Mouse (Mus musculus): ENCODE results near the gene Phactr1. TPM values are rescaled to one million over a fixed set of nuclear protein-coding genes. Genes with fewer than 3 reads are reported as not detected.

Gene Phactr1
- polyA plus RNA-seq, 1 experiment from 2014 or later, result 7.9 TPM

DNA sequence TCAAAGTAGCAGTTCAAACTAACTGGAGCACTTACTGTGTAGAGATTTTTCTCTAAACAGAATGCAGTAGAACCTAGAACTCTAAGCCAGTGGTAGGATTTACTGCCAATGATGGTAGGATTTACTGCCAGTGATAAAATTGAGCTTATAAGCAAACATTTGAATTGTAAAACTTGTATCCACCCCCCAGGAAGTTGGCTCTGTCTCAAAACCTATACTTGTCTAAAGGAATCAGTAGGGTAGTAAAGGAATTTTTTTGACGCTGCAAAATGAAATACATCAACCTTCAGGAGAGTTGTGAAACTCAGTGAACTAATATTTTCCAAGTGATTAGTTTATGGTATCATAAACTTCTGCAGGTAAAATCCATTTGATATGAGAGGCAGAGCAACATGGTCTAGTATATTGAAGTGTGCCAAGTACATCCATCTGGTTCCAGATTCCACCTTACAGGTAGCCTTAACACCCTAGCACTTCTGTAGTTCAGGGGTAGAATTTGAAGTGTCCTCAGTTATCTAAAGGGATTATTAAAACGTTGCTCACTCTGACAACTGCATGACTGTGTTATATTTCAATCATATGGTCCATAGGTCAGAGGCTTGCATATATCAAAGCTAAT, 310.2 kb downstream of the Phactr1 start:
- ATAC-seq (ENCODE audit: insufficient read depth, low FRiP score, low read depth), result no peak
- 74% methylated on average over 2 of the region's 2 CpGs for WGBS
- no peak overlapping the region for H3K9ac ChIP-seq
- H3K36me3 ChIP-seq, result no peaks in the 10 kb centered on the region
- H3K9me3 ChIP-seq, result no peaks in the 10 kb centered on the region
- H3K27me3 ChIP-seq (replicated peaks), result no peaks in the 10 kb centered on the region
- no peaks in the 10 kb centered on the region for H3K4me1 ChIP-seq
- H3K4me3 ChIP-seq (replicated peaks), result no peak overlapping the region
- H3K27ac ChIP-seq, result no peak overlapping the region
- H3K4me2 ChIP-seq, result no peak overlapping the region

DNA sequence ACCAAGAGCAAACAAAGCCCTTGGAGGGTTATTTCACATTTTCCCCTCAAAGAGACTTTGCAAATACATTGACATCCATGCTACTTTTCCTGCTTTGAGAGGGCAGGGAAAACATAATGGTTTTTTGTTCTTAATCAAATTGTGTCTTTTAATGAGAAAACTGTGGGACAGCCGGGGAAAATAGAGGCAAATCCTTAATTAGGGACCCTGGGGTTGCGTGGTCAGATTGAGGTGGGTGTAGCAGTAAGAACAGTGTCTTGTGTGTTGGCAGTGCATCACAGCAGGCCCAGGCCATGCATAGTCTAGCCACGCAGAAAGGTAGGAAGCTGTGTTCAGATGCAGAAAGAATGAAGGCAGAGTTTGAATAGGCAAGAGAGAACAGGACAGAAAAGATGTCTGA, 310.7 kb downstream of the Phactr1 start:
- Histone ChIP-seq H3K4me2 (no peak overlapping the region), H3K9me3 (no peaks in the 10 kb centered on the region), H3K4me1 (no peaks in the 10 kb centered on the region), H3K27me3 (replicated peaks) (no peaks in the 10 kb centered on the region), H3K27ac (no peak overlapping the region), H3K9ac (no peak overlapping the region), H3K36me3 (no peaks in the 10 kb centered on the region), H3K4me3 (replicated peaks) (no peak overlapping the region)
- no peak for ATAC-seq (ENCODE audit: insufficient read depth, low FRiP score, low read depth)
- 82% methylated on average over 3 of the region's 3 CpGs for WGBS

DNA sequence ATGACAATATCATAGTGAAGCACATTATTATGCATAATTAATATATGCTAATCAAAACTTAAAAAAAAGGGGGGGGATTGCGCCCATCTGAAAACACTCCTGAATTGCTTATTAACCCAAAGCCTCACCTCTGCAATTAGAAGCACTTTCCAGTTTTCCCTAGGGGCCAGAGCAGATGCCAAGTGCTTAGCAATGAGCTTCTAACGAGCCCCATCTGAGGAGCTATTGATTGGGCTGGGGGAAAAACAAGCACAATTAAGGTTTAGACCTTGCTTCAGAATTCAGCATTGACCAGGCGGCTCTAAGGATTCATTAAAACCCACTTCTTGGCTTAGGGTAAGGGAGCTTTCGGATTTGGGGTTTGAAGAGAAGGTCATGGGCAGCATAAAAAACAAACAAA, 311.9 kb downstream of the Phactr1 start:
- no peak overlapping the region for H3K4me3 ChIP-seq (replicated peaks)
- no peak overlapping the region for H3K9ac ChIP-seq
- H3K4me2 ChIP-seq, result no peak overlapping the region
- 80% methylated on average over 4 of the region's 4 CpGs for WGBS
- H3K27ac ChIP-seq, result no peak overlapping the region
- no peak for ATAC-seq (ENCODE audit: insufficient read depth, low FRiP score, low read depth)
- no peaks in the 10 kb centered on the region for H3K4me1 ChIP-seq
- no peaks in the 10 kb centered on the region for H3K36me3 ChIP-seq
- H3K9me3 ChIP-seq, result no peaks in the 10 kb centered on the region
- no peaks in the 10 kb centered on the region for H3K27me3 ChIP-seq (replicated peaks)

DNA sequence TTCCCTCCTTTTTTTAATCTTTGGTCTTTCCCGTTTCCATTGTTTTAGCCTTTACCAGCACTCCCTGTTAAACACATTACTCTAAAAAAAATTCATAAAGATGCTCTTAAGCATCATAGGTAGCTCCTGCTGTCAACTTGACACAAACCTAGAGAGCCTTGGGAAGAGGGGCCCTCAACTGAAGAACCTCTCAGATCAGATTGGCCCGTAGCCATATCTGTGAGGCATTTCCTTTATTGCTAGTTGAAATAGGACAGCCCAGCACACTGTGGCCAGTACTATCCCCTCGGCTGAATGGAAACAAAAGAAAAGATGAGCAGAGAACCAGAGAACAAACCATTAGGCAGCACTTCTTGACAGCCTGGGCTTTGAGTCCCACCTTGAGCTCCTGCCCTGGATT, 313.9 kb downstream of the Phactr1 start:
- H3K9me3 ChIP-seq, result no peaks in the 10 kb centered on the region
- H3K36me3 ChIP-seq, result no peaks in the 10 kb centered on the region
- H3K27ac ChIP-seq, result no peak overlapping the region
- 77% methylated on average over 3 of the region's 3 CpGs for WGBS
- ATAC-seq (ENCODE audit: insufficient read depth, low FRiP score, low read depth), result no peak
- no peak overlapping the region for H3K4me2 ChIP-seq
- no peak overlapping the region for H3K9ac ChIP-seq
- H3K4me3 ChIP-seq (replicated peaks), result no peak overlapping the region
- no peaks in the 10 kb centered on the region for H3K4me1 ChIP-seq
- no peaks in the 10 kb centered on the region for H3K27me3 ChIP-seq (replicated peaks)

DNA sequence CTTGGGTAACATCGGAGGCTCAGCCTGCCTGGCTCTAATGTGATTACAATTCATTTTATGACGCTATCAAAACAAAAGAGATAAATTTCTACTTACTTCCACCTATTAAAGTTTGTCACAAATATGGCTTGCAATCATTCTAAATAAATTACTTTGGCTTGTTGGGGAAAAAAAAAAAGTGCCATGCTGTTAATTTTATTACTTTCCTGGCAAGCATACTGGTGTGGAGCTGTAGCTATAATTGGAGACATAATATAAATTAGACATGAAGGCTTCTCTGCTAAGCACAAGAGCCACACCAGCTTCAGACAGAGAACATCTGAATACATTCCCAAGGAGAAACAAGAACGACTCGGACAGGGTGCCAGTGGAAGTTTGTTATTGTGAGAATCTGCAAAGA, 315.8 kb downstream of the Phactr1 start:
- no peak for ATAC-seq (ENCODE audit: insufficient read depth, low FRiP score, low read depth)
- Histone ChIP-seq H3K4me3 (replicated peaks) (no peak overlapping the region), H3K36me3 (no peaks in the 10 kb centered on the region), H3K27ac (no peak overlapping the region), H3K4me1 (no peaks in the 10 kb centered on the region), H3K4me2 (no peak overlapping the region), H3K27me3 (replicated peaks) (no peaks in the 10 kb centered on the region), H3K9me3 (no peaks in the 10 kb centered on the region), H3K9ac (no peak overlapping the region)
- WGBS, result 54% methylated on average over 4 of the region's 4 CpGs

- H3K9ac ChIP-seq, result no peak overlapping the region
- no peak overlapping the region for H3K27ac ChIP-seq
- H3K4me3 ChIP-seq (replicated peaks), result no peak overlapping the region
- no peaks in the 10 kb centered on the region for H3K4me1 ChIP-seq
- no peaks in the 10 kb centered on the region for H3K9me3 ChIP-seq
- H3K27me3 ChIP-seq (replicated peaks), result no peaks in the 10 kb centered on the region
- no peaks in the 10 kb centered on the region for H3K36me3 ChIP-seq
- H3K4me2 ChIP-seq, result no peak overlapping the region
- ATAC-seq (ENCODE audit: insufficient read depth, low FRiP score, low read depth), result no peak
- WGBS, result 77% methylated on average over 3 of the region's 3 CpGs
Observed at GRCm38 (mm10) chr13:42999287-42999686, 318.9 kb downstream of the Phactr1 start.

DNA sequence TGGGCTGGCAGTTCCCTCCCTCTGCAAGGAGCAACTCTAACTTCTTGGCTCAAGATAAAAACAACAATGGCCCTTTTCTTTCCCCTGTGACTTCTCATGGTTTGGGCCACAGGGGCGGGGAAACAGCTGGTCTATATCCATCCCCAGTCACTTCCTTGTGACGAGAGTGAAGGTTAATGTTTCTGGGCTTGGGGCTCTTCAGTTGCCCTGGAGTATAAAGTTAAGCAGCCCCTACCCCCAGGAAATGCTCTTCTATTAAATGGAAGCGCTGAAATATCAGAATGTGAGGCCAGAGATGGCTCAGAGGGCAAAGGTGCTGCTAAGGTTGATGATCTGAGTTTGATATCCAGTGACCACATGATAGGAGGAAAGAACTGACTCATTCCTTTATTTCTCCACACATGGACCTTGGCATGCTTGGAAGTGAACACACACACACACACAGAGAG, 324.7 kb downstream of the Phactr1 start:
- whole genome bisulfite sequencing, result 14% methylated on average over 3 of the region's 3 CpGs
- ATAC-seq (ENCODE audit: insufficient read depth, low FRiP score, low read depth), result 0 out of 2 replicates have a peak, but pooled peaks have one; percentile 35
- no peak overlapping the region for H3K27ac ChIP-seq

GRCm38 (mm10) chr13:43008466-43008865, 328.0 kb downstream of the Phactr1 start:
- Histone ChIP-seq H3K9me3 (no peaks in the 10 kb centered on the region), H3K4me2 (no peak overlapping the region), H3K27ac (no peak overlapping the region), H3K9ac (no peak overlapping the region), H3K4me3 (replicated peaks) (no peak overlapping the region), H3K27me3 (replicated peaks) (no peaks in the 10 kb centered on the region), H3K36me3 (no peaks in the 10 kb centered on the region), H3K4me1 (no peaks in the 10 kb centered on the region)
- ATAC-seq (ENCODE audit: insufficient read depth, low FRiP score, low read depth), result no peak
- WGBS, result 55% methylated on average over 5 of the region's 5 CpGs

More for the DNA sequence above, 324.7 kb downstream of the Phactr1 start:
- Histone ChIP-seq H3K9me3 (no peaks in the 10 kb centered on the region), H3K4me3 (replicated peaks) (no peak overlapping the region), H3K9ac (no peak overlapping the region), H3K36me3 (no peaks in the 10 kb centered on the region), H3K4me1 (no peaks in the 10 kb centered on the region), H3K27me3 (replicated peaks) (no peaks in the 10 kb centered on the region), H3K4me2 (no peak overlapping the region)

DNA sequence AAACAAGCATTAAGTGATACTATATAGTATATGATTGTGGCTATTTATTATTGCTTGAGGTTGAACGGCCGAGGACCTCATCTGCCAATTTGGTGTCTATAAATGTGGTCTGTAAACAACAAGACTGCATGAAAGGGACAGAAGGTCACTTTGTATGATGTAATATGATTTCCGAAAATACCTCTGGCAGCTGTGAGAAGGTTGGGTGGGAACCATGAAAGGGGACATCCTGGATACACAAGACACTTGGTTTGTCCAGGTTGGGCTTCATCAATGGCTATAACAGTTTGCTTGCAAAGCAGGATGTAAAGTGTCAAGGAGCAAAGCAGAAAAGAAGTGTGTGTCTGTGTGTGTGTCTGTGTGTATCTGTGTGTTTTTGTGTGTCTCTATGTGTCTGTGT, 329.2 kb downstream of the Phactr1 start:
- Histone ChIP-seq H3K27ac (no peak overlapping the region), H3K36me3 (no peaks in the 10 kb centered on the region), H3K4me1 (no peaks in the 10 kb centered on the region), H3K4me2 (no peak overlapping the region), H3K27me3 (replicated peaks) (no peaks in the 10 kb centered on the region), H3K4me3 (replicated peaks) (no peak overlapping the region), H3K9me3 (no peaks in the 10 kb centered on the region), H3K9ac (no peak overlapping the region)
- ATAC-seq (ENCODE audit: insufficient read depth, low FRiP score, low read depth), result no peak
- WGBS, result 81% methylated on average over 3 of the region's 3 CpGs

GRCm38 (mm10) chr13:43011516-43011915, 331.1 kb downstream of the Phactr1 start:
- ATAC-seq (ENCODE audit: insufficient read depth, low FRiP score, low read depth), result no peak
- Histone ChIP-seq H3K4me2 (no peak overlapping the region), H3K27ac (no peak overlapping the region), H3K36me3 (no peaks in the 10 kb centered on the region), H3K27me3 (replicated peaks) (no peaks in the 10 kb centered on the region), H3K4me3 (replicated peaks) (no peak overlapping the region), H3K4me1 (no peaks in the 10 kb centered on the region), H3K9ac (no peak overlapping the region), H3K9me3 (no peaks in the 10 kb centered on the region)
- WGBS, result 47% methylated on average over 3 of the region's 3 CpGs

DNA sequence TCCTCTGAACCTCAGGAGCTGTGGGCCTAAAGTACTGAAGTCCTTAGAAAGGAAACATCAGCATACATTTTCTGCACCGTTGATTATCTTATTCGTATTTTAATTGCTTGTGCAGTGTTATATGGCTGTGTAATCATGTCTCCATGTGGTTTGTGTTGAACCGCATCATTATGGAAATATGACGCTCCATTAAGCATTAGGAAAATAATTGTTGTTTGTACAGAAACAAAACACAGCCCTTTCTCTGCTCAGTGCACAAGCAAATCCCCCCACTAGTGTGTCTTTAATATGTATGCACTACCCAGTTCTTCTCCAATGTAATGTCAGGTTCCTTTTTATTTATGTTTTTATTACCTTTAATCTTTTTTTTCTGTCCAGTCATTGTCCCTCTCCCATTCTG, 333.6 kb downstream of the Phactr1 start:
- no peak overlapping the region for H3K4me2 ChIP-seq
- no peaks in the 10 kb centered on the region for H3K36me3 ChIP-seq
- no peaks in the 10 kb centered on the region for H3K27me3 ChIP-seq (replicated peaks)
- no peak overlapping the region for H3K9ac ChIP-seq
- no peak for ATAC-seq (ENCODE audit: insufficient read depth, low FRiP score, low read depth)
- H3K4me3 ChIP-seq (replicated peaks), result no peak overlapping the region
- H3K4me1 ChIP-seq, result no peaks in the 10 kb centered on the region
- no peaks in the 10 kb centered on the region for H3K9me3 ChIP-seq
- 81% methylated on average over 4 of the region's 4 CpGs for WGBS
- H3K27ac ChIP-seq, result no peak overlapping the region

GRCm38 (mm10) chr13:43015768-43016167, 335.3 kb downstream of the Phactr1 start:
- Histone ChIP-seq H3K4me1 (no peaks in the 10 kb centered on the region), H3K9me3 (no peaks in the 10 kb centered on the region), H3K36me3 (no peaks in the 10 kb centered on the region), H3K4me2 (no peak overlapping the region), H3K27ac (no peak overlapping the region), H3K27me3 (replicated peaks) (no peaks in the 10 kb centered on the region), H3K9ac (no peak overlapping the region), H3K4me3 (replicated peaks) (no peak overlapping the region)
- WGBS, result 78% methylated on average over 6 of the region's 6 CpGs
- no peak for ATAC-seq (ENCODE audit: insufficient read depth, low FRiP score, low read depth)

DNA sequence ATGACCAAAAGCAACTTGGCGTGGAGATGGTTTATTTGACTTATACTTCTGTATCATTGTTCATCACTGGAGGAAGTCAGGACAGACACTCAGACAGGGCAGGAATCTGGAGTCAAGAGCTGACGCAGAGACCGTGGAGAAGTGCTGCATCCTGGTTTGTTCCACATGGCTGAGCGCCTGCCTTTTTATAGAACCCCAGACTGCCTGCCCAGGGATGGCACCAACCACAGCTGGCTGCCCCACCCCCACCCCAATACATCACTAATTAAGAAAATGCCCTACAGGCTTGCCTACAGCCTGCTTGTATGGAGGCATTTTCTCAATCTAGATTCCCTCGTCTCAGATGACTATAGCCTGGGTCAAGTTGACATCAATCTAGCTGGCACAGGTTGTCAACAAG, 338.4 kb downstream of the Phactr1 start:
- no peak overlapping the region for H3K4me2 ChIP-seq
- H3K9ac ChIP-seq, result no peak overlapping the region
- H3K4me3 ChIP-seq (replicated peaks), result no peak overlapping the region
- no peaks in the 10 kb centered on the region for H3K27me3 ChIP-seq (replicated peaks)
- no peak for ATAC-seq (ENCODE audit: insufficient read depth, low FRiP score, low read depth)
- H3K27ac ChIP-seq, result no peak overlapping the region
- no peaks in the 10 kb centered on the region for H3K4me1 ChIP-seq
- no peaks in the 10 kb centered on the region for H3K9me3 ChIP-seq
- WGBS, result 70% methylated on average over 5 of the region's 5 CpGs
- H3K36me3 ChIP-seq, result no peaks in the 10 kb centered on the region

Data from stomach, embryonic 15.5 days (tissue).